Mouse (Mus musculus) liver, postnatal 0 days (tissue): Measurements from ENCODE around the gene Daam2.

Experiments used
- CTCF ChIP-seq: sonication (generic); IDR thresholded peaks from 2 replicates; pipeline ENCODE4 v1.5.1; 2016; ENCODE audit warnings: antibody characterized with exemption, low read depth
- EP300 ChIP-seq: IDR thresholded peaks from 2 replicates; pipeline ENCODE4 v1.6.1; 2016; ENCODE audit warnings: antibody characterized with exemption, low read depth, mild to moderate bottlenecking

DNA sequence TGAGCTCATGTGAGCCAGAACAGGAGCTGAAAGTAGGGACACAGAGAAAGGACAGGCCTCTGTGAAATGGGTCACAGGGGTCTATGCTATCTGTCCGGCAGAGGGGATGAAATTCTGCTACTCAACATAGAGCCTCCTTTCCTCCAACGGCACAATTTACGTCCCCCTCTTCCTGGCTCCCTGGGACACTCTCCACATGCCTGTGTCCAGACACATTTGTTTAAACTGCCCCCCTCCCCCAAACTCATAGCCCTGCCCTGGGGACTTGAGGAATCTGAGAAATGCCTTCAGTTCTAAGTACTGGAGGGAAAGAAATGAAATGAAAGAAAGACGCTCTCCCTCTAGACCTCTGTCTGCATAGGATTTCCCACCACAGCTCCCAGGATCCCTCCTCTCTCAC is 48.5 kb downstream of the Daam2 start:
- TF ChIP-seq EP300 (no peak), CTCF (no peak)
